Mouse (Mus musculus) right cerebral cortex, postnatal 36 days (tissue): ENCODE results near the gene Dpf1.
A peak's percentile ranks its signal among the peaks of the same experiment; 100 is the strongest.

ENCODE experiments used
- DNase-seq, 2 experiments: peaks; one replicate each; pipeline ENCODE4 v3.0.0; 2022; ENCODE audit warnings: low spot score in 2 of 2, mixed read lengths in 1 of 2

The Dpf1 gene

GRCm38 (mm10) chr7:29309749-29310148 is 6.0 kb downstream of the Dpf1 start:
- no peak for DNase-seq

- DNase-seq: peak; percentile 62 to 74
These were observed 9.3 kb downstream of the Dpf1 start for GRCm38 (mm10) chr7:29313051-29313450.

DNA sequence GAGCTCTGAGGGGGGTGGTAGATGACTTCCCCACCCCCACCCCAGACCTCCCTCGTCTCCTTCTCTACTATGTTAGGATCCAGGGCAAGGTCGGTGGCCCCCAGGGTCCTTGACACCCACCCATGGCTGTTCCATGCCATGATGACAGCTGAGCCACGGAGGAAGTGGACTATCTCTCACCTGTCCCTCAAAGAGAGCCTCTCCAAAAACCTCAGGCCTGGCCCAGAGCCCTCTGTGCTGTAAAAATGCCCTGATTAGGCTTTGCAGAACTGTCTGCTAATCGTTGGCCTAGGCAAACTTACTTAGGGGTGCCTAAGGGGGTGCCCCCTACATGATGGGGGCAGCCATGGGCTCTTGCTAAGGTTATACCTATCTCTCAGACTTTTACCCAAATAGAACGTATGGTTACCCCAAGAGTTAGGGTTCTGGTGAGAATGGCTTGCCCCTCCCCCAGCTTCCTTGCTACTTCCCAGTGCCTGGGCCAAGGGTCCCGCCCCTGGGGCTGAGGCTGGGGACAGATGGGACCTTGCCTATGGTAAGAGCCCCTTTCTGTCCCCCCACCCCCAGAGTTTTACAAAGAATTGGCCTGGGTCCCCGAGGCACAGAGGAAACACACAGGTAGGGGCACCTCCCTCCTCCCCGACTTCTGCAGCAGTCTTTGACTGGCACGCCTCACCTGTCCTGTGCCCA is 10.0 kb downstream of the Dpf1 start:
- no peak for DNase-seq

DNA sequence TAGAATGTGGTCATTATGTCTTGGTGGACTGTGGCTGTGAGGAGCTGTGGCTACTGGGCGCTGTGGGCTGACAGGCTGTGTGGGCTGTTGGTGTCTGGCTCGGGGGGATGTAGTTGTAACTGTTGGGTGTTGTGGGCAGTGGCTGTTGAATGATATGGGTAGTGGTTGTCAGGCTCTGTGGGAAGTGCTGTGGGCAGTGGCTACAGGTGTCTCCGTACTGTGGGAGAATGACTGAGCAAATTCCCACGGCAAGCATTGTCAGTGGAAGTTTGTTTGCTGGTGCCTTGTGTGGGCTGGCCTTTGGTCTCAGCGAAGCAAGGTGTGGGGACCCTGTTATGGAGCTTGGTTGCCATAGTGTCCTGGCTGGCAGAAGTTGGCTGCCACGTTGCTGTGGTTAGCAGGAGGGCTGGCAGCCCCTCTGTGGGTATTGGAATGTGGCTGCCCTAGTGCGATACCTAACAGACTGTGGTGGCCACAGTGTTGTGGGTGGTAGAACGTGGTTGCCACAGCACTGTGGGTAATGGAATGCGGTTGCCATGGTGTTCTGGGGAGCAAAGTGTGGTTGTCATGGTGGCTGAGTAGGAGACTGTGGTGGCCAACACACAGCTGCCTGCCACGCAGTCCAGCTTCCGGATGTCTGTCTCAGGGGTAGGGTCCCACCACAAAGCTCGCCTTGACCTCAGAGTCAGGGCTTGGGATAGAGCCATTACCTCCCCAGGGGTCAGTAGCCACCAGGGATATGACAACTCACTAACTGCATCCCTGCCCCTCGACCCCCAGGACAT is 11.3 kb downstream of the Dpf1 start:
- DNase-seq: peak; percentile 79 to 82

DNA sequence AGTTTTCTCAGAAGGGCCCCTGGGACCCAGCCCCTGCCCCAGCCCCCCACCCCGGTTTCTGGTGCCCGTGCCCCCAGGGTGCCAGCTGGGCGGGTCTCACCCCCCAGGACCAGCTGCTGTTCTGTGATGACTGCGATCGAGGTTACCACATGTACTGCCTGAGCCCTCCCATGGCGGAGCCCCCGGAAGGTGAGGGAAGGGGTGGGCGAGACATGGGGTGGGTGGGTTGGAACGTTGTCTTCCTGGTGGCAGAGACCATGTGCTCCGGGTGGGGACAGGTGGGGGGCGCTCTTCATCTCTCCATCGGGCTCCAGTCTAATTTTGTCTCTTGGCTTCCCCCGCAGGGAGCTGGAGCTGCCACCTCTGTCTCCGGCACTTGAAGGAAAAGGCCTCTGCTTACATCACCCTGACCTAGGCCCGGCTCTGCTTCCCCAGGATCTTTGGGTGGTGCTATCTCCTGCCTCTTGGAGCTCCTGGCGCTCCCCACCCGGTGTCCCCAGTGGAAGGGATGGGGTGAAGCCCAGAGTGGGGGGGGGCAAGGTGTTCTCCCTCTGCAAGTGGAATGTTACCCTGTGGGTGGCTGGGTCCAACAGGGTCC is 12.5 kb downstream of the Dpf1 start:
- peak; percentile 56 to 63 for DNase-seq

GRCm38 (mm10) chr7:29316976-29317375 is 13.2 kb downstream of the Dpf1 start:
- peak; percentile 65 for DNase-seq

DNA sequence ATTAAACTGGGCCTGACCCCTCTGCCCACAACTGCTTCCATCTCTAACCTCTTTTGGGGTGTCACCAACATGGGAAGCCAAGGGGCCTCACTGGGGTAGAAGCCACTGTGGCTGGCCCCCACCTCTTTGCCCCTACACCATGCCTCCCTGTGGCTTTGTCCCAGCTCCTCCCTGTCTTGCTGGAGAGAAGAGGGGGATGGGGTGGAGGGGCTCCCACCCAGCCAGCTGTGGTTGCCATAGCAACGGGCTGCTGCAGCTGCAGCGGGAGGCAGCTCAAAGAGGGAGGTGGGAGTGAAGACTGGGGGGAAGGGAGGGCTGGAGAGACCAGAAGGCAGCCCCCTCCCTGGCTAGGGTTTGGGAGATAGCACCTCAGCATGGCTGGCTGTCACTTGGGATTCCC is 13.8 kb downstream of the Dpf1 start:
- DNase-seq: no peak

- DNase-seq: peak; percentile 59 to 66
These were observed 14.6 kb downstream of the Dpf1 start for GRCm38 (mm10) chr7:29318115-29318911.

DNA sequence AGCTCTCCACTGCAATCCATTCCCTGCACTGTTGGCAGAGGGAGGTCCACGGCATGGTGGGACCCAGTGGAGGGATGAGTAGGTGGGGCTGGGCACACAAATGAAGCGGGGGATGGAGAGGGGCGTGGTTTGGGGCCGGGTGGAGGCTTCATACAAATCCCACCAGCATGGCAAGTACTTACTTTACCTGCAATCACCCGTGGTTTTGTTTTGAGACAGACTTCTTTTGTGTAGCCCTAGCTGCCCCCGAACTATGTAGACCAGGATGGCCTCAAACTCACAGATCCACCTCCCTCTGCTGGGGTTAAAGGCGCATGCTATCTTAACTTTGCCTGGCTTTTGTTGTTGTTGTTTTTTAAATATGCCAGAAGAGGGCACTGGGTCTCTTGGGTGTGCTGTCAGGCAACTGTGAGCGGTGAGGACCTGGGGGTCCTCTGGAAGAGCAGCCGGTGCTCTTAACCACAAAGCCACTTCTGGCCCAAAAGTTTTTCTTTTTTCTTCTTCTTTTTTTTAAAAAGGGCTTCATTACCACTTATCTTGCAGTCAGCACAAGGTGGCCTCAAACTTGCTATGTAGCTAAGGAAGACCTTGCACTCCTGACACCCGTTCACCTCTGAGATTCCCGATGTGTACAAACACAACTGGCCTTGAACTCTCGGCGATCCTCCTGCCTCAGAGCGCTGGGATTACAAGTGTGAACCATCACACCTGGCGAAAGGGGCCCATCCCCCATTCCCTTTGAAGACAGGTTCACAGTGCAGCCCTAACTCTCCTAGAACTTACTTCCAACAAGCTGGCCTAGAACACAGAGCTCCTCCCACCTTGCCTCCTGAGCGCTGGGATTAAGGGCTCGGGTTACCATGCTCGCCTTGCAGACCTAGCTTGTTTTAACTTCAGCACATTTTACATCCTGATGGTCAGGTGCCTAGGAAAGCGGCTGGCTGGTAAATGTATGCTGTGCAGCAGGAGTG is 15.9 kb downstream of the Dpf1 start:
- DNase-seq: no peak

DNA sequence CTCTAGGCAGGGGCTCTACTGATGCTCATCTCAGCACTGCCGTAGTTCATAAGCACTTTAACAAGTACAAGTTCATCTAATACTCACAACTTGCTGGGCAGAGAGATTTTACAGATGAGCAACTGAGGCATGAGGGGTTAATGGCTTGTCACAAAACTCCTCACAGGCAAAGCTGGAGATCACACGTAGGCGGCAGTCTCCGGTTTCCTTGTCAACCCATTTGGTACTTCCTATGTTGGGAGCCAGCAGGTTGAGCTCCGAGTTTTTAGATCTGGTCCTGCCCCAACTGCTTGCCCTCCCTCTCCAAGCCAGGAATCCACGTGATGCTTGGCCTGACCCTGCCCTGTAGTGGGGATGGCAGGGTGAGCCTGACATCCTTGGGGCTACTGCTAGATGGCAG is 23.3 kb downstream of the Dpf1 start:
- DNase-seq: no peak

- no peak for DNase-seq
These were observed 25.2 kb downstream of the Dpf1 start for GRCm38 (mm10) chr7:29328984-29329383.

- DNase-seq: no peak
These were observed 30.4 kb downstream of the Dpf1 start for GRCm38 (mm10) chr7:29334156-29334555.

GRCm38 (mm10) chr7:29335276-29335675 is 31.5 kb downstream of the Dpf1 start:
- no peak for DNase-seq

DNA sequence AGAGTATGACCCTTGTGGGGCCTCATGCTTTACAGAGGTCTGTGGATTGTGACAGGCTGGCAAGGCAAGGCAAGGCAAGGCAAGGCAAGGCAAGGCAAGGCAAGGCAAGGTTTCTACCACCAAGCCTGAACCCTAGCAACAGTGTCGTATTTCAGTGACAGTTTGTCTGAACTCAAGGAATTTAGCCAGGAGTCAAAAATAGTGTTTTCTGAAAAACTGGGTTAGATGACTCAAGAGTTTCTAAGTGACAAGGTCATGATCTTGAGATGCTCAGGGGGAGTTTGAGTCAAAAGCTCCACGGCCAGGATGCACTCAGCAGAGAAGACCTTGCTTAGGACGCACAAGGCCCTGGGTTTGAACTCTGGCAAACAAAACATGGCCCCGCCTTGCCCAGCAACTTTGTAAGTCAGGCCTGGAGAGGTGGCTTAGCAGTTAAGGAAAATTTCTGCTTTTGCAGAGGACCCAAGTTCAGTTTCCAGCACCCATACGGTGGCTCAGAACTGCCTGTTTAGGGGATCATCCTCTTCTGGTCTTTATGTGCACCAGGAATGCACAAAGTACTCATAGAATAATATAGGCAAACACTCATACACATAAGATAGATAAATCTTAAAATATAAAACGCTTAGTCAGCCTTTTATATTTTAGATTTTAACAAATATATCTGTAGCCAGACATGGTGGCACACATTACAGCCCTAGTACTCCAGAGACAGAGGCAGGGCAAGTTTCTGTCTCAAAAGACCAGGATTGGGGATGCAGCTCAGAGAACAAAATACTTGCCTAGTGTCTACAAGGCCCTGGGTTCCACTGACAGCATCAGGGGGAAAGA is 32.3 kb downstream of the Dpf1 start:
- DNase-seq: no peak

- no peak for DNase-seq
These were observed 33.1 kb downstream of the Dpf1 start for GRCm38 (mm10) chr7:29336795-29337319.

DNA sequence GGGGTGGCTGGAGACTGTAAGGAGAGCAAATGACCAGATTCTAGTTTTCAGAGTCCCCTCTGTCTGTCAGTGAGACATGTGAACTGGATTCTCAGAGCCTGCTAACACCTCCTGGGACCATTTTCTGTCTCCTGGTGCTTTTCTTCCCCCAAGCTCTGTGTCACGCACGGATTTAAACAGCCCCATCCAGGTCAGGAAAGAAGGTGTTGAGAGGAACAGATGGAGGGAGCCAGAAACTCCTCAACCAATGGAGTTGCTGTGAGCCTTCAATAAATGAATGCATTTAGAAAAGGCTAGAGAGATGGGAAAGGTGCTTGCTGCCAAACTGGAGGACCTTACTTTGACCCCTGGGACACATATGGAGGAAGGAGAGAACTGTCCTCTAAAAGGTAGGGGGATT is 34.0 kb downstream of the Dpf1 start:
- DNase-seq: no peak

GRCm38 (mm10) chr7:29338351-29338919 is 34.7 kb downstream of the Dpf1 start:
- DNase-seq: no peak

- DNase-seq: no peak
These were observed 35.4 kb downstream of the Dpf1 start for GRCm38 (mm10) chr7:29338984-29339679.

- no peak for DNase-seq
These were observed 36.5 kb downstream of the Dpf1 start for GRCm38 (mm10) chr7:29340247-29340646.
